Mouse (Mus musculus): ENCODE data around the gene Gm17334.

- no peak for TF ChIP-seq CTCF (IDR thresholded peaks at IDR 0.05; ENCODE audit: insufficient read depth, low read length)
- no peak for TF ChIP-seq POLR2A (IDR thresholded peaks at IDR 0.05; ENCODE audit: borderline replicate concordance, extremely low read depth, low read depth, low read length)
Observed at GRCm38 (mm10) chr11:53821230-53821944, 48.4 kb upstream of the Gm17334 start.

Data from lung, adult 2 months (tissue).